Mouse (Mus musculus): ENCODE data around the gene Fads6.
A peak's percentile ranks its signal among the peaks of the same experiment; 100 is the strongest.

The Fads6 gene

DNA sequence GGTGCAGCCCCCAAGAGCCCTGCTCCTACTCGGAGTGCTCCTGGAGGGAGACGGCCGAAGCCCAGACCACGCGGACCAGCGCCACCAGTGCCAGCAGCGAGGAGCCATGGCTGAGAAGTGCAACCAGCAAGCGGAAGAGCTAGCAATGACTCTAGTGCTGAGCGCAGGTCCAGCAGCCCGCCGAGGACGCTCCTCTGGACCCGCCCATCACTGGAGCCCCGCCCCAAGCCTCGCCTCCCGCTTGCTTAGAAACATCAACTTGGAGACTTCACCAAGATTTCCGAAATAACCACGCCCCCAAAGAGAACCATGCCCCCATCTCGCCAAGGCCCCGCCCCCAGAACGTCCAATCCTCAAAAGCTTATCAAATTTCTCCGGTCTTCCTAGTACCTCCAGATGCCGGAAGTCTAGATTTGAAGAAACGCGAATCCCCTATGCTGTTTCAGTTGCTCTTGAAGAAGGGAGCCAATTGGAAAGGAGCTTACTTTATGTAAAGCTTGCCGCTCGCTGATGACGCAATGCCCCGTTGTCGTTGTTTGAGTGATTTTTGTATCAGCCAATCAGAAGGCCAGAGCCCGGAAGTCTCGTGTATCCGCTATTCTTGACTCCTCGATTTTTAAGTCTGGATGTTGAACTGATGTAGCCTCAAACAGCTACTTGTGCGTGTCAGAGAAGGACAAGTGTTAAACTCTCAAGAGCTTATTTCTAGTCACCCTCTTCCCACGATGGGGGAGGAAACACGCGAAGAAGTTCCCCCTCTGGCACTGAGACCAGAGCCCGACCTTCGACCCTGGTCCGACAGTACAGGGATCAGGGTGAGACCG, 20.5 kb downstream of the Fads6 start, which contains the start of gene Fdxr:
TSS of gene Fdxr (minus strand) at position 271 of the 824 bp plus-strand sequence.
- peak; percentile 99 for DNase-seq (ENCODE audit: low spot score in 2 of 2)

DNA sequence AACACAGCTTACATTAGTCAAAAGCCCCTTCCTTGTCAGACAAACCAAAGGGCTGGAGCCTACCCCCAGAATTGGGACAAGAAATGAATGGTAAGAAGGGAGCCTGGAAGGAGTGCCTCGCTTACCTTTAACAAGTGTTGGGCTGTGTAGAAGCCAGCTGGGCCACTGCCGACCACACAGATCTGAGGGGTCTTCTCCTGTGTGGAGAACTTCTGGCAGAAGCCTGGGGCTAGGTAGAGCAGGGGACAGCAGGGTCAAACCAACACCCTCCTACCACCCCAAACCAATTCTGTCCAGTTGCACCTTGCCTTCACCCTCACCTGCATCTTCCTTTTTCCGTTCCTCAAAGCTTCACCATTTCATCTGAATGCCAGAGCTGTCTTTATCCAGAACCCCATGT, 21.5 kb downstream of the Fads6 start:
- no peak for DNase-seq (ENCODE audit: low spot score in 2 of 2)

DNA sequence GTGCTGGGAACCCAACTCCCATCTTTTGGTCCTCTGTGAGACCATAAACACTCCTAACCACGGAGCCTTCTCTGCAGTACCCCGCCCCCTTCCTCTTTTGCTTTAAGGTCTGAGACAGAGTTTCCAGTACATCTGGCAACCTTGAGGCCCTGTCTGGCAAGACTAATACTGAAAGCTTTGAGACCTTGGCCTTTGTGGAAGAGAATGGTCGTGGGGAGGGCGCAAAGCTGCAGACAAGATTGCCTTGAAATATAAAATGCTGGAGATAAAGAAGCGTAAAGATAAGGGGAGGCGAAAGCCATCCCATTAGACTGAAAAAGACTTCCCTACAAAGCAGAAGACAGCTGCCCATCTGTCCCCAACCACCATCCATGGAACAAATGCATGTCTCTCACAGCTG, 22.0 kb downstream of the Fads6 start:
- DNase-seq (ENCODE audit: low spot score in 2 of 2), result no peak

DNA sequence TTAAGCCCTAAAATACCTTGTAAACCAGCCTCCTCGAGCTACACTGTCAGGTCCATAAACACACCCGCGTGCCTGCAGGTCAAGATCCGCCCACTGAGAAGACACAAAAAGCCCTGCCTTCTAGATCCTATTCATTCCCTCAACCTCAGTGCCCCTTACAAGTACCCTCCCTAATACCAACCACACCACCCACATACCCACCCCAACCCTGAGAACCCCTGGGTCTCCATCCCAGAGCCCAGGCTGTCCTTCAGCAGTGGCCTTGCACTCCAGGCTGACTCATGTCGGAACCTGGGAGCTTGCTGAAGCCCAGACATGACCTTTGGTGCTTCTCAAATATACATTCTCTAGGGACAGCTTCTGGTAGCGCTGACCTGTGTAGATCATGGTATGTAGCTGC, 22.7 kb downstream of the Fads6 start:
- DNase-seq (ENCODE audit: low spot score in 2 of 2), result no peak

DNA sequence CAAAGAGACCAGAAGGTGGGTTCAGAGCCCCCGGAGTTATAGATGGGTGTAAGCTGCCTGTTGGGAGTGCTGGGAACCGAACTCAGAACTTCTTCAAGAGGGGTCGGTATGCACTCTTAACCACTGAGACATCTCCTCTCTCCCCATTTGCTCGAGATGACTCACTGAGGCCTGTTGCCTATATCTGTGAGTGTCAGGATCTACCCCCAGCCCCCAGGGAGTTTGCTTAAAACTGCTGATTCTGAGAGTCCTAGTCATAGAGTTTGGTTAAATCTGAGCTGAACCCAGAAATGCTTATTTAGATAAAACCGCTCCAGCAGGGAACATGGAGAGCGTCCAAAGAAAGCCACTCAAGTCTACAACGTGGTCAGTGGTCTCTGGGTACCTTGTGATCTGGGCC, 23.3 kb downstream of the Fads6 start:
- DNase-seq (ENCODE audit: low spot score in 2 of 2), result no peak

DNA sequence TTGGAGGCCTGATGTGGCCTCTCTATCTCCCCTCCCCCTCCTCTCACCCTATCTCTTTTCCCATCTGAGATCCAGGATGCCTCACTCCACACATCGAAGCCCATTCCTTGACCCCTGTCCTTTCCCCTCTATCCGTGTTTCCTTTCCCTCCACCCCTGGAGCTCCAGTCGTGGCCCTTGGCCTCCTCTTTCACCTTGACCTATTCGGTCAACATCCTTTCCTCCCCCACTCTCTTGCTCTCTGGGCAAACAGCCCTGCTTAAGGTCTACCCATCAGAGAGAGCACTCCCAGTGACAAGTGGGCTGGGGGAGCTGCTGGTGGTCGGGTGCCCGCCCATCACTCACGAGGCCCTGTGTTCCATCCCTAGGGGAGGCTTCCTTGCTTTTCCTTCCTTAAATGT, 23.7 kb downstream of the Fads6 start:
- DNase-seq (ENCODE audit: low spot score in 2 of 2), result no peak

DNA sequence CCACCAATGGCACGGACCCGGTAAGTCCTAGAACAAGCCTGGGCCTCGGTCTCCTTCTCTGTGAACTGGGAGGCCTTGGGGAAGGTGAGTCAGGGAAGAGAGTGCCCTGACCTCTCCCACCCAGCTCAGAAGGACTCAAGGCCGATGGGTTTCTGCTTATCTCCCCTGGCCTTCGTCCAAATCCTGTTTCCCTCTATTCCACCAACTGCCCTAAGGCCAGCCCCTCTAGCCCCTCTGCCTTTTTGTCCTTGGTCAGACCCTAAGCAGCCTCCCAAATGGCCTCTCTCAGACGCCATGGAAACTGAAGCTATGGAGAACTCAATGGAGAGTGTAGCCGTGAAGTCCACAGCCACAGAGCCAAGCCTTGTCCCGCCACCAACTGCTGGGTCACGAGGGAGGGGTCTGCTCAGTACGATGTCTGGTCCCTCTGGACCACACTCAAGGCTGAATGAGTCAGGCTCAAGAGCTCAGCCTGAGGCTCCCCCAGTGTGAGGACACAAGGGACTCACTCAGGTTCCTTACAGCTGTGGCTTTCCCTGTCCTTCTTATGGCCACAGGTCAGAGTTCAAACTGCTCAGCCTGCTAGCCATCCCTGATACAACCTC, 24.5 kb downstream of the Fads6 start:
- DNase-seq (ENCODE audit: low spot score in 2 of 2), result peak in 1 of 2 experiments; percentile 29

DNA sequence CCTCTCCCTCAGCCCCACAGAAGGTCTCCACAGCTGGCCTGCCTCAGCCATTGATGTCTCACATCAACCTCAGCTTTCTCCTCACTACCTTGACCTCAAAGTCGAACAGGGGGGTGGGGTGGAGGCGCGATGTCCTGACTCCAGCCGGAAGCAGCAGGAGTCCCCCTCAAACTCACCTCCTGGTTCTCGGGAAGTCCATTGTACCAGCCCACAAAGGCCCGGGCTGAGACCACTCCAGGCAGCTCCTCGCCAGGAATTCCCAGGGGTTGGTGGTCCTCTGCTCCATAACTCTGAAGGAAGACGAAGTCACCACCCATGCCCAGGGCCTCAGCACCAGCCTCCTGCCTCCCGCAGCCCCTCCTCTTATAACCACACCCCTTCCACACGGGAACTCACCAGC, 26.0 kb downstream of the Fads6 start:
- peak in 1 of 2 experiments; percentile 25 for DNase-seq (ENCODE audit: low spot score in 2 of 2)

DNA sequence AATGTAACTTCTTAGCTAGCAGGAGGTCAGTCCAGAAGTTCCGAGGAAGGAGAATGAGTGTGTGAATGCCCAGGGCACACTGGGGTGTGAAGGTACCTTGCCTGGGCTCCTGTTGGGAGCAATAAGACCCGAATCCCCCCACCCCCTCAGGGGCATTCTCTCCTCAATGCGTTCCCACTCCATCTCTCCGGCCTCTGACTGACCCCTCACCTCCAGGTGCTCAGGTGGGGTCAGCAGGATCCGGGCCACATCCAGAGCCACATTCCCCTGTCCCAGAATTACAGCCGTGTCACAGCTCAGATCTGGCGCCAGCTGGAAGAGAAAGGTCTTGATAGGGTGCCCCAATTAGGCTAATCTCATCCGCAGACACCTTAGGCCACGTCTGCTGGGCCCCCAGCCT, 26.4 kb downstream of the Fads6 start:
- DNase-seq (ENCODE audit: low spot score in 2 of 2), result peak in 1 of 2 experiments; percentile 30

DNA sequence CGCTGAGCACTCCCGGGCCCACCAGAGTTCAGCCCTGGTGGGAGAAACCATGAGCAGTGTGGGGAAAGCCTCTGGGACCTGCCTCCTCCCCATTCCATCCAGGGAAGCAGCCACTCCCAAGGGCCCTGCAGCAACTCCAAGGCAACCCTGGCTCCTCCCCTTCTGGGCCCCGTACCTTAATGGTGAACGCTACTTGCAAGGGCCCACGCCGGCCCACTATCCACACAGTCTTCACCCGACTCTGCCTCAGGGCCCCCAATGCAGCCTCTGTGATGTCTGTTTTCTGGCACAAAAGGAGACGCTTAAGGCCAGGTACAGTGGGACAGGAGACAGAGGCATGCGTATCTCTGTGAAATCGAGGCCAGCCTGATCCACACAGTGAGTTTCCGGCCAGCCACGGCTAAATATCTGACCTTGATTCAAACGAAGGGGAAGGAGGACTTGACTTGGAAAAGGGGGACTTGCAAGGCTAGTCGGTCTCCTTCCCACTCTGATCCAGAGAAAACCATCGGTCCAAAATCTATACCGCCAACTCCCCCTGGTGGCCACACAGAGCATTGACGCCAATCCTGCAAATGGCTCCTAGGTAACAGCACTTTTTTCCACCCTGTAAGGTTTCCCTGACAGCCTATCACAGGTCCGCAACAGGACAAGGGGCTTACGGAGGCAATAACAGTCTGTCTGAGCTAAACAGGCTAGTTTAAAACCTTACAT, 27.2 kb downstream of the Fads6 start:
- DNase-seq (ENCODE audit: low spot score in 2 of 2), result peak; percentile 86 to 90

DNA sequence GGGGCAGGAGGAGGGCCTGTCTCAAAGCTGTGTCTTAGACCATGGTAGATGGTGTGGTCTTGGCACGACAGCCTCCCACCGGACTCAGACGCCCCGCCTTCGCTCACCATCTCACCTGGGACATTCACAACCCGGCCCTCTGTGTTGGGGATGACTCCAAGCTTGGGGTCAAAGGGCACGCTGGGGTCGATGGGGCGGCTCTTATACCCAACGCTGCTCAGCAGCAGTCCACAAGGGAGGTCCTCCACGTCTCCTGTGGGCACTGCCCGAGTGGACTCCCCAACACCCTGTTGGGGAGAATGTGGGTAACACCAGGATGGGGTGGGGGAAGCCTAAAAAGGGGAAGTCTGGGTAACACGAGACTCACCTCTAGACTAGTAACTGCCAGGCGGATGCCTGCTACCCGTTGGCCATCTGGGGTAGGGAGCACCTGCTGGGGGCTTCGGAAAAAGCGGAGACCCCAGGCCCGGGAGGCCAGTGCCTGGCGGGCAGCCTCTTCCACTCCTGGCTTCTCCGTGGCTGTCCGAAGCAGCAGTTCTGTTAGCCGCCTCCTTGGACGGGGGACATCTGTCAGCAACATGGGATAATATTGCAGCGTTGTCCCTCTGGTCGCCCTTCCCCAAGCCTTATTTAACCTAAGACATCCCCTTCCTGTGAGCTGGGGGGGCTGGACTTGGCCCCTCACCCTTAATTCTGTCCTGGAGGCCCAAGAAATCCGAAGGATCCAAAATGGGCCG, 28.0 kb downstream of the Fads6 start:
- DNase-seq (ENCODE audit: low spot score in 2 of 2), result no peak

DNA sequence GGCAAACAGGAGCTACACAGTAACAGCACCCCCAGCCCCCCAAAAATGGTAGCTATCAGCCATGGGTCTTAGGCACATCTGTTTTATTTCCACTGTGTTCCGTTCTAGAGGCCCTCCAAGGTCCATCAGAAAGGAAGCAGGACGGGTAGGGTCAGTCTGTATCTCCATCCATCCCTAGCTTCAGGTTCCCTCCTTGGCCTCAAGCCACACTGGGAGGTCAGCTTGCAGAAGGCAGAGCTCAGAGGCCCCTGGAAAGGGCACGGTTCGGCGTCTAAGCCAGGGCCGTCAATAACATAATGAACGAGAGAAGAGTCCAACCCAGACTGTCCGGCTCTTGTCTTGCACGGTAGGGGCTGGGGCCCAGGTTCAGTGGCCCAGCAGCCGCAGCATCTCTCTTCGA, 29.5 kb downstream of the Fads6 start:
- no peak for DNase-seq (ENCODE audit: low spot score in 2 of 2)

DNA sequence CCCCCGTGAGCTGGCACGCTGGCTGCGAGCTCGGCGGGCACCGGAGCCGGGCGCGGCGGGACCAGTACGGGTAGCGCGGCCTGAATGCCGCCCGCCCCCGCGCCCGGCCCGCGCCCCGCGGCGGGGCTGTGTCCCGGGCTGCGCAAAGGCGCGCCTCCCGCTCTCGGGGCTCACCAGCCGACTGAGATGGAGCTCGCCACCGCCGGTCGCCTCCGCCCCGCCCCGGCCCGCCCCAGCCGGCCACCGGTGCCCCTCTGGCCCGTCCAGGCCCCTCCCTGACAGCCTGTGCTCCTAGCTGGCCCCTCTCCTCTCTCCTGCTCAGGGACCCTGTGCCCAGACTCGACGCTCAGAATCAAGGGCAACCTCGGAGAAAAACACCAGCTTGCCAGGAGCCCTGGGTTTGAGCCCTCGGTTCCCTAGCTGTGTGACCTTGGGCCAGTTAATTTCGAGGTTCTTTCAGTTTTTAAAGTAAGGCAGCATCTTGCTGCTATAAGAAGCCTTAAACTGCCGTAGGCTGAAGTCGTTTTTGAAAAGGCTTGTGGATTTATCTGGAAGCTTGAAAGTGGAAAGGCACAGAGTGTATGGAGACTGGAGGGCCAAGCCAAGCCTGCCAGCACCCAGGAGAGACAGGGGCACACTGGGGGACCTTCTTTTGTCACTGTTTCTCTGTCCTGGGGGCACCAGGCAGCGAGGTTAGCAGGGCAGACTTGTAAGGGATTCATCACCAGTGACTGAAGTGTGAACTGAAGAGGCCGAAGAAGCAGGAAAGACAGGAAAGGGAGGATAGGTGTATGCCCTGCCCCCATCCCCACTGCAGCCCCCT, 30.2 kb downstream of the Fads6 start, which contains the start of gene Grin2c:
TSS of gene Grin2c (minus strand) at position 183 of the 823 bp plus-strand sequence.
- no peak for DNase-seq (ENCODE audit: low spot score in 2 of 2)

DNA sequence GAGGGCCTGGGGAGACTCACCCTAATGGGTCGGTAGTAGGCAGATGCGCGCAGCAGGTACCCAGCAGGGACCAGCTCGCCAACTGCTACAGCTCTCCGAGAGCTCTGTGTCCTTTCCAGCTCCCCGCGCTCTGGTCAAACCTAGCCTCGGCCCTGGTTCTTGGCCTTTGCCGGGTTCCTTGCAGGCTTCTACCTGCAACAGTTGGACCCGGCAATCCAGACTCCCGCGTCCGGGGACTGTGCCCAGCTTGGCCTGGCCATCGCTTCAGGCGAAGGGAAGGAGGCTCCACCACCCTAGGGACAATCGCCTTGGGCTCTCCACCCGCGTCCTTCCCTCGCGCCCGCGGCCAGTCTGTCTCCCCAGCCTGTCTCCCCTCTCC, 31.1 kb downstream of the Fads6 start:
- no peak for DNase-seq (ENCODE audit: low spot score in 2 of 2)

DNA sequence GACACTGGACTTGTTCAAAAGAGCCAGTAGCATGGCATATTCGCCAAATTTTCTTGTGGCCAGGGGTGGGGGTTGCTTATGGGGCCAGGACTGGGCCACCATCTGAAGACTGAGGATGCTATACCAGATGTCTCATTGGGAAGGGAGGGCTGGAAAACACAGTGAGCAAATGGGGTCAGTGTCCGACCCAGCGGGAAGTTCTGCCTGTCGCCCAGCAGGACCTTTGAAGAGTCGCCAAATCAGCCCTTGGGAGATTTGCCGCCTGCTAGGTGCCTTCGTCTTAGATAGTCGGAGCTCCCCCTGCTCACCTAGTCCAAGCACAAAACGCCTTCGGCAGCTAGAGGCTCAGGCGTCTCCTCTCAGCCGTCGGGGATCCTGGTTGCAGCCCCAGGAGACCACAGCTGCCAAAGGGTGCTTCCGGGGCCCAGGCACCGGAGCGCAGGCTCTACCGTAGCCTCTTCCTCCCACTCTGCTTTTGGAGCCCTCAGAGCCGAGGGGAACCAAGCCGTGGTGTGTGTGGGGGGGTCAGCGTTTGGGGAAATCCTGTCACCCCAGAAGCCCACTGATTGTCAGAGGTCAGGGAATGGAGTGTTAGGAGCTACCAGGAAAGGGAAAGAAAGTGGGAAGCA, 31.6 kb downstream of the Fads6 start:
- DNase-seq (ENCODE audit: low spot score in 2 of 2), result no peak

DNA sequence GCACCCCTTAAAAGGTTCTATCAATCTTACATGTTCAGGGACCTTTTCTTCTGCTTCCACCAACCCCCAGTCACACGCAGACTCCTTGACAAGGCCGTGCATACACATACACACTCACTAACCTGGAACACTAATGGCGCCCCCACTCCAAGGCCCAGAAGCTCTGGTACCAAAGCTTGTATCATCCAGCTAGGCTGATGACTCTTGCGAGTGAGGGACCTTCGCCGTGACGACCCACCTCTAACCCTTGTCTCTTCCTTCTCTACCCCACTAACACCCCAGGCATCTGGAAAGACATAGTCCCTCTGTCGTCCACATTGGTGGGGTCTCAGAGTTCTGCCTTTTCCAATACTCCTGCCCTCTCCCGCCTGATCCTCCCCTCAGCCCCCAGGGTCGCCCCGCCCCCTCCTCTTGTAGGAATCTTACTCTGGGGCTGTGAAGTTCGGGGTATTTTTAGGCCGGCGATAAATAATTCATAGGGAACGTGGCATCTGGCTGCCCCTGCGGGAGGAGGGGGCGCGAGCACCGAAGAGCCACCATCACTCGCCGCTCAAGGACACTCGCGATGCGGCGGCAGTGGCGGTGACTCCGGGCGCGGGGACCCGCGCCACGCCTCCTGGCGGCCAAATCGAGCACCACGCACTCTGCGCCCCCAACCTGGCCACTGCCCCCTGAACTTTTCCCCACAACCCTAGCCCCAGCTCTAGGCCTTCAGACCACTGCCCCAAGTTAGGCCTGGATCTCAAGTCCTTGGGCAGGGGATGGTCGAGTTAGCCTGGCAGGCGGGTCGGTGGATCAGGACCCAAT, 32.4 kb downstream of the Fads6 start:
- DNase-seq (ENCODE audit: low spot score in 2 of 2), result no peak

DNA sequence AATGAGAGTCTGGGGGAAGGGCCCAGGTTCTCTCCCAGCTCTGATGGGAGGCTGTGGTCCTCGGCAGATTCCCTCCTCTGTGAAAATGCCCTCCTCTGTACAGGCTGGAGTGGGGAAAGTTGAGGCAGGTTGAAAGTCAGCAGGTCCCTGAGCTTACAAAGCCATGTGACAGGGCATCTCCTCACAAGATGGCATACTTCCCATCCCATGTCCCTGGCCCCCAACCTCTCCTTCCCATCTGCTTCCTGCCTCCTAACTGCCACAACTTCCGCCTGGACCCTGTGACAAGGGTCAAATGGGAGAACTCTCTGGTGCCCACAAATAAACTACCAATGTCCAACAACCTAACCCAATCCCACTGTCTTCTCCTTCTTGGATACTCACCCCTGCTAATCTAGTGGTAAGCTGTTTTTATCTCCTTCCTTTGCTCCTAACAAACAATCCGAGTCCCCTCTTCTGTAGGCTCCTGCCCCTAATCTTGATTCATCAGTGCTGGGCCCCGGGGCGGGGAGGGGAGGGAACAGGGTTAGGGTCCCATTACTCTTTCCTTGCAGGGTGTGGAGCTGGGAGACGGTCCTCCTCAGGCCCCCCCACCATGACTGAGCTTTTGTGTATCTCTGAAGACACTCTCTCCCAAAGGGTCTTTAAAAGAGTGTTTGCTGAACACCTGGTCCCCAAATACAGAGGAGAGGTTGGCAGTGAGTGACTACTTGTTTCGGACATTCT, 33.2 kb downstream of the Fads6 start:
- no peak for DNase-seq (ENCODE audit: low spot score in 2 of 2)

DNA sequence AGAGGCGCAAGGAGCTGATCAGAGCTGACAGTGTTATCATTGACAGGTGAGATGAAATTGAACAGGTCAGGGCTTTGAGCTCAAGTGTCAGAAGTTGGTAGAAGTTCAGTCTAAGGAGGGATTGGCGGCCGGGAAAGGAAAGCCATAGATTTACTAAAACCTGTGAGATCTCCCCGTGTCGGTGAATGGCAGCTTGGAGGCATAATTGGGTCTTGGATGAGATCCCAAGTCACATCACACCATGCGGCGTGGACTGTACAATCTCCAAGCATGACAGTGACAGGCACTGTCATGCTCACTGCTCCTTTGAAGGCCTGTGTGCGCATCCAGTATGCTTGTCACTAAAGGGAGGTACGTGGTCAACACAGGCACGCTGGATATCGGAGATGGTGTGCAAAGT, 34.5 kb downstream of the Fads6 start:
- no peak for DNase-seq (ENCODE audit: low spot score in 2 of 2)

DNA sequence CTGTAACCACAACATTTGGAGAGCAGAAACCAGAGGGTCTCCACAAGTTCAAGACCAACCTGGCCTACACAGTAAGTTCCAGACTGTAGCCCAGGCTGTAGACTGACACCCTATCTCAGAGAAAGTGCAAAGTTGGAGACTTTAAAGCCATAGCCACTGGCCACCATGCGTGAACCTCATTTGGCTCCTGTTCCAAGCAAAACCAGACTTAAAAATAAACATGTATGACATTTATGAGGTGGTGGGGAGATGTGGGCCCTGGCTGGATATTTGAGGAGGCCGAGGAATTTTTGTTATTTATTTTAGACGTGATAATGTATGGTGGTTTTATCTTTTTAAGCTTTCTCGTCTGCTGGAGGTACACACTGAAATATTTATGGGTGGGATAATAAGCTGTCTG, 38.3 kb downstream of the Fads6 start:
- no peak for DNase-seq (ENCODE audit: low spot score in 2 of 2)

All from right cerebral cortex, postnatal 10 days (tissue).